Mouse (Mus musculus) urinary bladder, postnatal 0 days (tissue): ENCODE data around the gene Hapln2. TPM values are rescaled to one million over a fixed set of nuclear protein-coding genes. Genes with fewer than 3 reads are reported as not detected.

Source experiments
- polyA plus RNA-seq: library from polyadenylated mRNA; unstranded; fragments of >200 nt; fragmentation: Nextera tagmentation; extraction: Ambion mirVana; gene quantifications from 2 replicates; pipeline ENCODE4 v1.2.1, GENCODE M21; 2015

The Hapln2 gene
- polyA plus RNA-seq = not detected in 2 replicates

DNA sequence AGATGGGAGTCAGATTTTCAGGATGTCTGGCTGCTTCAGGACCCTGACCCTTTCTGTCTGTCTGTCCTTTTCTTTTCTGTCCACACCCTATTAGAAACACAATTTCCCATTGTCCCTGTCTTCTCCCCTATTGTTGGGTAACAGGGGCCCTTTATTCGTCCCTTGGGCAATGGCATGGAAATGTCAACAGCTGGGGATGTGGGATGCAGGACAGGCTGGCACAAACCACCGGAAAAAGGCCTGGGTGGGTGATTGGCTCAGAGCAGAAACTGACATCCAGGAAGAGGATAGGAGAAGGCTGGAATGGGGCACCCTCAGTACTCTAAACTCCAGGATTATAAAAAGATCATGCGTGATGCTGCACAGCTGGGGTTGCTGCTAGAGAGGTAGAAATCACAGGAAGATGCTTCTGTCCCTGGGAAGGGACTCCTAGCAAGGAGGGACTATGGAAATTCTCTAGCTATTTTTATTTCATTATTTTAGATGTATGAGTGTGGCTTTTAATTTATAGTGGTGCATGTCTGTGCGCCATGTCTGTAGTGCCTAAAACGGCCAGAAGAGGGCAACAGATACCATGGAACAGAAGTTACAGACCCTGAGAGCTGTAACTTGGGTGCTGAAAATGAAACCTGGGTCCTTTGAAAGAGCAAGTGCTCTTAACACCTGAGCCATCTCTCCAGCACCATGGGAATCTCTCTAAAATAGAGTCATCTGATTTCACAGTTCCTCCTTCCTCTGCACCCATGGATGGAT, at the start of gene Hapln2:
Gene Hapln2, minus strand, starts transcription at position 150 of the 753 bp plus-strand sequence.

DNA sequence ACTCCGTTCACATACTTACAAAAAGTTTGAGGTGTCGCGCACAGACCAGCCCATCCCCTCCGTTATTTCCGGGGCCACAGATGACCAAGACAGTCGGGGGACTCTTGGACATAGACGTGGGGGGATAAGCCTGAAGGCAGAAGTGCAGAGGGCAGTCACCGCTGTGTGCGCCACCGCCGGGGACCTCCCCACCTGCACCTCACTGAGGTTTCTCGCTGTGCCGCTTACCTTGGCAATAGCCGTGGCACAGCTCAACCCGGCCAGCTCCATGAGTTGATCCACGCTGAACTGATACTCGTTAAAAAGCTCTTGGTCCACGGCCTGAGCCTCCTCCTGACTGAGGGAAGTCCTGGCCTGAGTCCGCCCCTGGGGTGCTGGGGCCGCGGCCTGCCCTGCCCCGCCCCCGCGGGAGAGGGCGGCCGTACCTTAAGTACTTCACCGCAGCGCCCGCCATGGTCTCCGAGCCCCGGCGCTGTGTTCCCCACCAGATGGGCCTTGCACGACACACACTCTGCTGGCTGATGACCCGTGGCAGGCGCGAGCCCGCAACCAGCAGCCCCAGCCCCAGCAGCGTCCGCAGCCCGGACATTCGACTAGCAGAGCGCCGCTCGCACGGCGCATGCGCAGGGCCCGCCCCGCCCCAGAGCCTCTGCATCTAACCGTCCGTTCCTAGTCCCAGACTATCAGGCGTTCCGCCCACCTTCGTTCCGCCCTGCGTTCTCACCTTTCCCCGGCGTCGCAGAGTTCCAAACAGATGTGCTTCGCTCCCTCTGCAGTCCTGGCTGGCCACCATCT, 30.7 kb upstream of the Hapln2 start, which contains the start of gene Naxe:
Gene Naxe, minus strand, starts transcription at position 594 of the 795 bp plus-strand sequence.

DNA sequence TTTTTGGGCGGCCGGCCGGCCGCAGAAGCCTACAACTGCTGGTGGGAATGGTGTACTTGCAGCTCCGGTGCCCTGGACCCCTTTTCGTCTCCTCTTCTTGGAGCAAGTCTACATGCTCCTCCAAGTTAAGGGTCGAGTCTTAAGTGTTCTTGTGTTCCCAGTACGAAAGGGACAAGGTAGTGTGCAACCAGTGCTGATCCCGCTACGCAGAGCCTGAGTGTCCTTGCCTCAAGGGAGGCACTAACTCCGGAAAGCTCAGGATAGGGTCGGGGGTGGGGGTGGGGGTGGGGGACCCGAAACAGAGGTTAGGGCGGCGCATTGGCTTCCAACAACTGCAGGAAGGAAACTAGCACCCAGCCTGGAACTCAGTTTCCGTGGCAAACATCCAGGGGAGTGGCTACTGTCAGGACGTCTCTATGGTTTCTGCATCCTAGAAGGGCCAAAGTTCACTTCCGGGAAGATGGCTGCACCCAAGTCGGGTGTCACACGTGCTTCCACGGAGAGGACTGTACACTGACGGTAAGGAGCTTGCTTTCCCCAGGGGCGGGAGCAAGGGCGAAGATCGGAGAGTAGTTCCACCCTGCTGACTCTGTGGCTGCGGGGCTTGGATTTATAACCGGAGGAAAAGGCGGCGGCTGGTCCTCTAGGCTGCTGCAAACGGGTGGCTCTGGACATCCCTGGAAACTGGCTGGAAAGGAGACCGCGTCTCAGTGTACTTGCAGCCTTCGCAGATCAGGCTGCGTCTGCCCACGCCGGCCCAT, 15.5 kb upstream of the Hapln2 start, which contains the start of gene Gpatch4:
Gene Gpatch4, plus strand, starts transcription at position 448 of the 761 bp plus-strand sequence.

DNA sequence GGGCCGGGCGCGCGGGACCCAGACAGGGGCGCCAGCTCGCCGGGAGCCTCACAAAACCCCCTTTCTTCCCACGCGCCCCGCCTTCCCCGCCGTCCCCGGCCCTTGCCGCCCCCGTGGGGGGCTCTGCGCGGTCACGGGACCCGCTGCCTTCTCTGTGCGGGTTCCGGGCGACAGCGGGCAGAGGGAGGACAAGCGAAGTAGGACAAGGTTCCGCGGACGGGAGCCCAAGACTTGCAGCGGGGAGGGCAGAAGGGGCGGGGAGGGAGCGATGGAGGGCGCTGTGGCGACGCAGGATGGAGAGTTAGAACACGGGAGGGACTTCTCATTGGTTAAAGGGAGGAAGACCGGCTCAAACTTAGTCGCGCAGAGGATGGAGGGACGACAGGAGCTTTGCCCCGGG, 27.2 kb downstream of the Hapln2 start, which contains the start of gene Bcan:
Gene Bcan, minus strand, starts transcription at position 50 of the 400 bp plus-strand sequence.

Other genes starting within 250 kb of the Hapln2 start
- 3.5 and 3.6 TPM in 2 replicates for gene Ntrk1, start 232.4 kb downstream of the Hapln2 start, polyA plus RNA-seq
- 0.35 and 0.45 TPM in 2 replicates for gene Insrr, start 230.6 kb downstream of the Hapln2 start, polyA plus RNA-seq
- gene Pear1, start 203.3 kb downstream of the Hapln2 start, polyA plus RNA-seq = 10.0 and 10.4 TPM in 2 replicates
- 0.15 TPM in 1 of 2 replicates, not detected in the other for gene Sh2d2a, start 180.8 kb downstream of the Hapln2 start, polyA plus RNA-seq
- 8.1 and 8.3 TPM in 2 replicates for gene Prcc, start 142.0 kb downstream of the Hapln2 start, polyA plus RNA-seq
- 140 and 155 TPM in 2 replicates for gene Hdgf, start 121.3 kb downstream of the Hapln2 start, polyA plus RNA-seq
- 54.5 and 61.2 TPM in 2 replicates for gene Mrpl24, start 108.1 kb downstream of the Hapln2 start, polyA plus RNA-seq
- 21.2 and 24.4 TPM in 2 replicates for gene Isg20l2, start 97.3 kb downstream of the Hapln2 start, polyA plus RNA-seq
- gene Rrnad1, start 96.9 kb downstream of the Hapln2 start, polyA plus RNA-seq = 9.8 and 9.9 TPM in 2 replicates
- gene Crabp2, start 78.9 kb downstream of the Hapln2 start, polyA plus RNA-seq = 1.9 and 4.4 TPM in 2 replicates
- gene Nes, start 56.5 kb downstream of the Hapln2 start, polyA plus RNA-seq = 6.8 and 7.1 TPM in 2 replicates
- gene Bcan, start 27.4 kb downstream of the Hapln2 start, polyA plus RNA-seq = 0.04 TPM in 1 of 2 replicates, not detected in the other
- 15.3 and 17.0 TPM in 2 replicates for gene Gpatch4, start 15.5 kb upstream of the Hapln2 start, polyA plus RNA-seq
- gene Naxe, start 30.9 kb upstream of the Hapln2 start, polyA plus RNA-seq = 110 and 112 TPM in 2 replicates
- not detected in 2 replicates for gene Ttc24, start 50.7 kb upstream of the Hapln2 start, polyA plus RNA-seq
- 3.7 and 4.6 TPM in 2 replicates for gene Iqgap3, start 54.4 kb upstream of the Hapln2 start, polyA plus RNA-seq
- 15.1 and 16.4 TPM in 2 replicates for gene Mef2d, start 114.8 kb upstream of the Hapln2 start, polyA plus RNA-seq
- 1.3 and 2.0 TPM in 2 replicates for gene Rhbg, start 227.1 kb upstream of the Hapln2 start, polyA plus RNA-seq